Mouse (Mus musculus): ENCODE measurements around the gene Lrba. TPM values are rescaled to one million over a fixed set of nuclear protein-coding genes. Genes with fewer than 3 reads are reported as not detected.

Lrba gene
- polyA plus RNA-seq, 1 experiment = 13.9 TPM

DNA sequence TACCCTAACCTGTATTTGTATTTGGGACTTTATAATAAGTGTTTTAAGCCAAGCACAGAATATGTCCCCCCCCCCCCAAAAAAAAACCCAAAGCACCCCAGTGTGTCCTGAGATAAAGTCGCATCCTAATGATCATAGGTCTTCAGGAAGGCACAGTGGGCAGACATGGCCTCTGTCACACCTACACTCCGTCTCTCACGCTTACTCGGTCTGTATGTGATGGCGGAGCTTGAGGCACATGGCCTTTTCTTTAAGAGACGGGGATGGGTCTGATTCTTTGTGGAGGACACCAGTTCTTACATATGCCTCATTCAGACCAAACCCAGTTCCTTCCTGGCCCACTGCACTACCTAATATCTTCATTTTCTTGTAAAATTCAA is 537.5 kb downstream of the Lrba start:
- H3K4me3 ChIP-seq (ENCODE audit: insufficient read depth, low read length) = no peak overlapping the region
- no peaks in the 10 kb centered on the region for H3K4me1 ChIP-seq (ENCODE audit: control insufficient read depth, insufficient read depth, low read length)
- H3K27ac ChIP-seq (ENCODE audit: insufficient read depth, low read length) = no peak overlapping the region
- TF ChIP-seq POLR2A (IDR thresholded peaks at IDR 0.05; ENCODE audit: extremely low read depth, insufficient read depth, low read length) (no peak), CTCF (IDR thresholded peaks at IDR 0.05; ENCODE audit: extremely low read depth, insufficient read depth, low read length) (no peak)

DNA sequence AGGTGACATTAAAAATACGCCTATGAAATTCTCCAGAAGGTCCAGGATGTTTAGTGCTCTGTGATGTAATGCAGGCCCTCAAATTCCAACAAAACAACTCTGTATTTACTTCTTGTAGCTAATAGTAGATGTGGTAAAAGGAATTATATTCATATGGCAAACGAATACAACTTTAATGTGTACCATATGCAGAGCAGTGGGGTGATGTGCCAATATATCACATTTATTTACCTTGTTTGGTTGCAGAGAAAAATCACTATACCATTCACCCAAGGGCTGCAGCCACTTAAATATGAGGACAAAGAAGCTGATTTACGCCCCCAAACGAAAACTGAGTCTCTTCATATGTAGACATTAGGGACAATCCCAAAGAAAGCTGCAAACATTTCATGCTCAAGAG is 538.0 kb downstream of the Lrba start:
- Histone ChIP-seq H3K4me3 (ENCODE audit: insufficient read depth, low read length) (no peak overlapping the region), H3K4me1 (ENCODE audit: control insufficient read depth, insufficient read depth, low read length) (no peaks in the 10 kb centered on the region), H3K27ac (ENCODE audit: insufficient read depth, low read length) (no peak overlapping the region)
- TF ChIP-seq POLR2A (IDR thresholded peaks at IDR 0.05; ENCODE audit: extremely low read depth, insufficient read depth, low read length) (no peak), CTCF (IDR thresholded peaks at IDR 0.05; ENCODE audit: extremely low read depth, insufficient read depth, low read length) (no peak)

DNA sequence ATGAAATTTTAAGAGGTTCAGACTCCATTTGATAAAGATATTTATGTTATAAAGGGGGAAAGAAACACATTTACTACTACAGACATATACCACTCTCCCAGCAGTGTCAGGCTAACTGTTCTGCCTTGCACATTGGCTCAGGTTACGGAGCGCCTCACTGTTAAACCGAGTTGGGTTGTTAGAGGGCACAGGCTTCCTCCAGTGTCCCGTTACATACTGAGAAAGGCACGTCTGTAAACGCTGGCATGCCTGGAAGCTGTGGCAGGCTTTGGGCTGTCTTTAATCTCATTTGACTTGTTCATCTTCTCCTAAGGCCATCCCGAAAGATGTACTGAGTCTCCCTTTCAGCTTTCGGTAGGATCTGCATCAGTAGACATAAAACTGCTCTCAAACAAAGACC is 544.1 kb downstream of the Lrba start:
- TF ChIP-seq CTCF (IDR thresholded peaks at IDR 0.05; ENCODE audit: extremely low read depth, insufficient read depth, low read length) (no peak), POLR2A (IDR thresholded peaks at IDR 0.05; ENCODE audit: extremely low read depth, insufficient read depth, low read length) (no peak)
- Histone ChIP-seq H3K4me1 (ENCODE audit: control insufficient read depth, insufficient read depth, low read length) (no peaks in the 10 kb centered on the region), H3K4me3 (ENCODE audit: insufficient read depth, low read length) (no peak overlapping the region), H3K27ac (ENCODE audit: insufficient read depth, low read length) (no peak overlapping the region)

DNA sequence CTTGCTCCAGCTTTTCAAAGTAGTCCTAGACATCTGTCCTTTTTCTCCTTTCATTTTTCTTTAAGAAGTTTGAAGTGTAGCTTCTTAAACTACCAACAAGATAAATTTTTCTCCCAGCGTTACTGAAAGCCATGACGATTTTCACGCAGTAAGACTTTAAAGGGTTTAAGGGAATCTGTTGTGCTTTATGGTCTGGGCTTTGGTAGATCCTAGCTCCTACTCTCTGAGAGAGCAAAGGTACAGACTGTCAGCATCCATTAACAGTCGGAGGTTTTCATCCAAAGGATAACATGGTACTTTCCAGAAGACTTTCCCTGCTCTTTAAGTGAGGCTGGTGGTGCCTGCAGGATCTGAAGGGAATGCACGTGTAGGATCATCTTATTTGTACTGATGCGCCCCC is 544.5 kb downstream of the Lrba start:
- H3K4me3 ChIP-seq (ENCODE audit: insufficient read depth, low read length) = no peak overlapping the region

DNA sequence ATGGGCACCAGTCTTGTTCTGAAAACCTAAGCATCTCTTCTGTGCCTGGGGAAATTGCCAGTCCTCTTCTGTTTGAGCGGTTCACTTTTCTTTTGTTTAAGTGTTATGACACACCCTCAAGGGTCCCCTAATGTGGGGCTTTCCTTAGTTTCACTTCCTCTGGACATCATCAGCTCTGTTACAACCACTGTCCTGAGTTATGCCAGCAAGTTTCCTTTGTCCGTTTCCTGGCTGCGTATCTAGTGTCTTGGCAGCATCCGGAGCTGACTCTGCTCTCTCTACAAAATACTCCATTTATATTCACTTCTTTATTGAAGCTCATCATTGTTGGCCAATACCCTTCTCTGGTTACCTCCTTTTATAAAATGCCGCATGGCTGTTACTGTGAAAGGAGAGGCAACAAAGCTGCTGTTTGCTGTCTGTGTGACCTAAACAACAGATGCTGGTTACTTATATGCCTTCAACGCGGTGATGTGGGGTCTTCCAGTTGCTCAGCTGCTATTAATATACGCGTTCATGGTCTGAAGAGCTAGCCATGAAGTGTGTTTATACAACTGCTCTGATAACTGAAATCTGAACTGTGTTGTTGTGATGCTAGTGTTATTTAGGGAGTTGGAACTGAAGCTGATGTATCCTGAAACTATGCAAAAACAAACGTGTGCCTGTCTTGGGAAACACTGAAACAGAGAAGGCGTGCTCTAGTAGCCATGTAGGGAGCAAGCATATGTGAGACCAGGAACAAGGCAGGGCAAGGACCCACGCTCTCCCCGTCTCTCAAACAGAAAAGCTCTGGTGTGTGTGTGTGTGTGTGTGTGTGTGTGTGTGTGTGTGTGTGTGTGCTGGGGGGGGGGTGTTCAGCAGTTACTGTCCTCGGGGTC is 550.3 kb downstream of the Lrba start:
- no peak overlapping the region for H3K4me3 ChIP-seq (ENCODE audit: insufficient read depth, low read length)
- no peak for TF ChIP-seq CTCF (IDR thresholded peaks at IDR 0.05; ENCODE audit: extremely low read depth, insufficient read depth, low read length)
- TF ChIP-seq POLR2A (IDR thresholded peaks at IDR 0.05; ENCODE audit: extremely low read depth, insufficient read depth, low read length) = no peak
- H3K27ac ChIP-seq (ENCODE audit: insufficient read depth, low read length) = peak overlapping the region; percentile 58
- H3K4me1 ChIP-seq (ENCODE audit: control insufficient read depth, insufficient read depth, low read length) = peaks cover 2% of the 10 kb centered on the region

More for the DNA sequence above, 544.5 kb downstream of the Lrba start:
- Histone ChIP-seq H3K27ac (ENCODE audit: insufficient read depth, low read length) (no peak overlapping the region), H3K4me1 (ENCODE audit: control insufficient read depth, insufficient read depth, low read length) (no peaks in the 10 kb centered on the region)
- TF ChIP-seq CTCF (IDR thresholded peaks at IDR 0.05; ENCODE audit: extremely low read depth, insufficient read depth, low read length) = no peak
- no peak for TF ChIP-seq POLR2A (IDR thresholded peaks at IDR 0.05; ENCODE audit: extremely low read depth, insufficient read depth, low read length)

DNA sequence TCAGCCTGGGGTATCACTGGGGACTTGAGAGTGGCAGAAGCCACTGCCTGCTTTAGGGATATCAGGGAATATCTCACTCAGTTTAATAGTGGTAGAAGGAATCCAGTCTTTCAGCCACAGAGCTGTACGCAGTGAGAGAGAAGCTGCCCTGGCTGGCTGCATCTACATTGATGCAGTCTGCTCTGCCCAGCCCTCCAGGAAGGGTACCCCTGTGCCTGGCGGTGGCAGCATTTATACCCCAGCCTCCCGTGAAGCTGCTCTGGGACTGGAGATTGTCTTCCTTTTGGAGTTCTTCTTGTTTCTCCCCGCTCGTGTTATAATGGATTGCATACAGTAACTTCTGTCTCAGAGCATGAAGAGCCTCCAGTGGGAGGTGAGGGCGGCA is 551.0 kb downstream of the Lrba start:
- peaks cover 2% of the 10 kb centered on the region for H3K4me1 ChIP-seq (ENCODE audit: control insufficient read depth, insufficient read depth, low read length)
- TF ChIP-seq POLR2A (IDR thresholded peaks at IDR 0.05; ENCODE audit: extremely low read depth, insufficient read depth, low read length) = no peak
- no peak for TF ChIP-seq CTCF (IDR thresholded peaks at IDR 0.05; ENCODE audit: extremely low read depth, insufficient read depth, low read length)
- H3K4me3 ChIP-seq (ENCODE audit: insufficient read depth, low read length) = no peak overlapping the region
- H3K27ac ChIP-seq (ENCODE audit: insufficient read depth, low read length) = 0 out of 2 replicates have a peak overlapping the region, but pooled peaks have one; percentile 58

DNA sequence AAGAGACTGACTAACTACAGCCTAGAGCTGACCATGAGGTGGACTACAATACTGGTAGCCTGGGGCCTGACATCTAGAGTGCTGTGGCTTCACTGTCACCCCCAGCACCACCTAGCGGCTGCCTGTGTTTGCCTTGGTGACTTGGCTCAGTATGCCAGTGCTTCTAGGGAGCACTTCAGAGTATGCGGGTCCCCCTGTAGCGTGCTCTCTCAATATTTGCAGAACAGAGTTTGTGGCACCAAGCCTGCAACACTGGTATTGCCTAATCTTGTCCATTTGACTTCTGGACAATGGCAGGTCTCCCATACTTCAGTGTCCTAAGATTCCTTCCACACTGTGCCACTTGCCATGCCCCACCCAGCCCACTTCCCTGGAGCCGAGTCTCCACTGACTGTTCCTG is 555.2 kb downstream of the Lrba start:
- Histone ChIP-seq H3K27ac (ENCODE audit: insufficient read depth, low read length) (no peak overlapping the region), H3K4me3 (ENCODE audit: insufficient read depth, low read length) (no peak overlapping the region), H3K4me1 (ENCODE audit: control insufficient read depth, insufficient read depth, low read length) (peaks cover 2% of the 10 kb centered on the region)
- TF ChIP-seq CTCF (IDR thresholded peaks at IDR 0.05; ENCODE audit: extremely low read depth, insufficient read depth, low read length) (peak; percentile 23; the same call in 1 of the 2 replicates), POLR2A (IDR thresholded peaks at IDR 0.05; ENCODE audit: extremely low read depth, insufficient read depth, low read length) (no peak)

DNA sequence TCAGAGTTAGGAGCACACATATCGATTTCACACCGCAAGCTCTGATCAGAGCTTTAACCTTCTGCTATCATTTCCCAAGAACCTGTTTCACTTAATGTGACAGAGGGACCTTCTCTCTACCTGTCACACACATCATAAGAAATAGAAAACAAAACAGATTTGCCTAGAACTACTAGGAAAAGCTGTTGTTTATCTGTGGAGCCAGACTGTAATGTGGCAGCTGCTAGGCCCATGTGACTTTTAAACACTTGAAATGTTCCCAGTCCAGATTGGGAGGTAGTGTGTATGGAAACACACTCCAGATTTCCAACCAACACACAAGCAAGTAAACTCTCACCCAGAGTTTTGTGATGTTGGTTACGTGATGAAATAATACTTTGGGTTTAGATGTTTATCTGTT is 559.6 kb downstream of the Lrba start:
- TF ChIP-seq CTCF (IDR thresholded peaks at IDR 0.05; ENCODE audit: extremely low read depth, insufficient read depth, low read length) (no peak), POLR2A (IDR thresholded peaks at IDR 0.05; ENCODE audit: extremely low read depth, insufficient read depth, low read length) (no peak)
- no peak overlapping the region for H3K4me3 ChIP-seq (ENCODE audit: insufficient read depth, low read length)
- H3K4me1 ChIP-seq (ENCODE audit: control insufficient read depth, insufficient read depth, low read length) = peaks cover 2% of the 10 kb centered on the region; the same call in 1 of the 2 replicates
- no peak overlapping the region for H3K27ac ChIP-seq (ENCODE audit: insufficient read depth, low read length)

DNA sequence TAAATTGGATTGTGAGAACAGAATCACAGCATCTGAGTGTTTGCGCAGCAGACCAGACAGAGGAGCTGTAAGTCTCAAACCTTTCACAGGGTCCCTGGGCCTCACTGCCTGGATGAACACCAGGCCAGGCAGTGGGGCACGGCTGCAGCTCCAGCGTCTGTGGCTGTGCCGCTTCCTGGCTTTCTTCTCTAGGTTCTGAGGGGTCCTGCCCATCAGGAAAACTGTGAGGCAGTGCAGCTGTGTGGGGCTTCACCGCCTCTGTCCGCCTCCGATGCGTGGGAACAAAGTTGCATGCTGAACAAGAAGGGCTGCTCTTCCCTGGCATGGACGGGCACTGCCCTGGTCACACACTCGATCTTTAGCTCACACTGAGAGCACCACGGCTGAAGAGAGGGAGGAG is 560.5 kb downstream of the Lrba start:
- TF ChIP-seq POLR2A (IDR thresholded peaks at IDR 0.05; ENCODE audit: extremely low read depth, insufficient read depth, low read length) (no peak), CTCF (IDR thresholded peaks at IDR 0.05; ENCODE audit: extremely low read depth, insufficient read depth, low read length) (no peak)
- Histone ChIP-seq H3K4me1 (ENCODE audit: control insufficient read depth, insufficient read depth, low read length) (peaks cover 2% of the 10 kb centered on the region; the same call in 1 of the 2 replicates), H3K4me3 (ENCODE audit: insufficient read depth, low read length) (no peak overlapping the region), H3K27ac (ENCODE audit: insufficient read depth, low read length) (no peak overlapping the region)

DNA sequence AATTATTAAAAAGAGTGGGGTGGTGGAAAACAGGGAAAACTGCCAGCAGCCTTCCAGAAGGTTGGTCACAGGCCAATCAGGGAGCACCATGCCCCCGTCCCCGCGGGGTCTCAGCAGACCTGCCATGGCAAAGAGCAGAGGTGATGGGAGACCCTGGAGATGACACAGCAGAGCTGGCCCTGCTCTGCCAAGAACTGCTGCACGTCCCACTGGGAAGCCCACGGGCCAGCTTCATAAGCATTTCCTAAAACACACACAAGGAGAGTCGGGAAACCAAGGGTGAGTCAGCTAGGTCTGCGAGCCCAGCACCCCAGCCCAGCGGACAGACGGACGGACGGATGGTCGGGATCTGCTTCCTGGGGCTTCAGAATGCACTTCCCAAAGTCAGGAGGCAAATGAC is 561.8 kb downstream of the Lrba start:
- Histone ChIP-seq H3K27ac (ENCODE audit: insufficient read depth, low read length) (peak overlapping the region; percentile 21; the same call in 1 of the 2 replicates), H3K4me1 (ENCODE audit: control insufficient read depth, insufficient read depth, low read length) (peaks cover 2% of the 10 kb centered on the region; the same call in 1 of the 2 replicates), H3K4me3 (ENCODE audit: insufficient read depth, low read length) (no peak overlapping the region)
- TF ChIP-seq POLR2A (IDR thresholded peaks at IDR 0.05; ENCODE audit: extremely low read depth, insufficient read depth, low read length) (no peak), CTCF (IDR thresholded peaks at IDR 0.05; ENCODE audit: extremely low read depth, insufficient read depth, low read length) (no peak)
